Mouse (Mus musculus) erythroblast, embryonic 14.5 days (primary cell): ENCODE results near the gene Syt13.

Source experiments
- GATA1 ChIP-seq: IDR thresholded peaks from 2 replicates; pipeline ENCODE4 v1.6.1; 2012; ENCODE audit warnings: low read length, inconsistent platforms, mixed read lengths
- TAL1 ChIP-seq: IDR thresholded peaks from 3 replicates; pipeline ENCODE4 v1.6.1; 2012; ENCODE audit warnings: low read length, inconsistent platforms, mixed read lengths

- TF ChIP-seq TAL1, result no peak
- no peak for TF ChIP-seq GATA1
Measured at GRCm38 (mm10) chr2:92915659-92916631, 1.0 kb downstream of the Syt13 start.
